Comparison of ENCODE assay signal across 8 mouse cellular contexts in genomic region chr2:71652261-71652801, GRCm38 (mm10).
DNase-seq lines count a peak whose midpoint lies in the region; ATAC-seq and TF ChIP-seq lines count a peak whose summit lies in the region.

No protein-coding gene starts in this region.

- peak overlapping the region; percentile 9 for H3K4me2 ChIP-seq in heart, embryonic 11.5 days
- H3K4me2 ChIP-seq in lung, embryonic 14.5 days = no peak overlapping the region

- no peaks in the 10 kb centered on the region for H3K9me3 ChIP-seq in heart, embryonic 11.5 days (replicated peaks; ENCODE audit: control insufficient read depth, low read length)
- no peaks in the 10 kb centered on the region for H3K9me3 ChIP-seq in lung, embryonic 14.5 days (ENCODE audit: low read depth, low read length)

- ATAC-seq in heart, embryonic 11.5 days (replicated peaks; ENCODE audit: insufficient number of reproducible peaks, low FRiP score, low TSS enrichment) = no peak
- ATAC-seq in lung, embryonic 14.5 days (ENCODE audit: insufficient read depth) = no peak

- no peak overlapping the region for H3K4me3 ChIP-seq in gastrocnemius, adult 2 months
- H3K4me3 ChIP-seq in heart, embryonic 11.5 days (ENCODE audit: low read depth, low read length) = no peak overlapping the region
- H3K4me3 ChIP-seq in lung, embryonic 14.5 days (ENCODE audit: low read depth, low read length) = no peak overlapping the region

- peaks cover 8% of the 10 kb centered on the region for H3K4me1 ChIP-seq in heart, embryonic 11.5 days (ENCODE audit: control insufficient read depth, insufficient read depth, low read length)
- peaks cover 9% of the 10 kb centered on the region; the same call in 1 of the 2 replicates for H3K4me1 ChIP-seq in lung, embryonic 14.5 days (ENCODE audit: insufficient read depth)

- H3K27ac ChIP-seq in gastrocnemius, adult 2 months = no peak overlapping the region; the same call in 1 of the 2 replicates
- no peak overlapping the region for H3K27ac ChIP-seq in heart, embryonic 11.5 days (ENCODE audit: low read depth, low read length)
- H3K27ac ChIP-seq in lung, embryonic 14.5 days (ENCODE audit: low read depth) = no peak overlapping the region

- 15% methylated on average over 9 of the region's 9 CpGs for WGBS in heart, embryonic 11.5 days (ENCODE audit: insufficient replicate concordance)
- WGBS in lung, embryonic 14.5 days = 15% methylated on average over 9 of the region's 9 CpGs

- no peaks in the 10 kb centered on the region for H3K36me3 ChIP-seq in heart, embryonic 11.5 days (ENCODE audit: control insufficient read depth, insufficient read depth, low read length)
- no peaks in the 10 kb centered on the region for H3K36me3 ChIP-seq in lung, embryonic 14.5 days (ENCODE audit: insufficient read depth)

- peak; percentile 48 for TF ChIP-seq CTCF in gastrocnemius, adult 2 months (IDR thresholded peaks at IDR 0.05)
- peak; percentile 53 for TF ChIP-seq CTCF in lung, embryonic 14.5 days (IDR thresholded peaks at IDR 0.05; ENCODE audit: low read depth)

- no peak for DNase-seq in gastrocnemius, adult 2 months
- no peak for DNase-seq in gastrocnemius, postnatal 4 days (ENCODE audit: low spot score in 2 of 2)
- peak; percentile 61 for DNase-seq in embryo, embryonic 10 days (ENCODE audit: low spot score)
- DNase-seq in kidney, postnatal 36 days = peak; percentile 47 to 72
- peak; percentile 47 for DNase-seq in lung, embryonic 14.5 days
- peak; percentile 38 for DNase-seq in right cerebral cortex, postnatal 25 days
- no peak for DNase-seq in c-Kit-positive CD71-positive TER-119-positive erythroid progenitor cells, embryonic 14.5 days (ENCODE audit: low spot score)

- H3K9ac ChIP-seq in heart, embryonic 11.5 days (ENCODE audit: low read depth, low read length) = no peak overlapping the region
- H3K9ac ChIP-seq in lung, embryonic 14.5 days = no peak overlapping the region

- H3K27me3 ChIP-seq in heart, embryonic 11.5 days (ENCODE audit: control insufficient read depth, insufficient read depth, low read length) = no peaks in the 10 kb centered on the region
- no peaks in the 10 kb centered on the region for H3K27me3 ChIP-seq in lung, embryonic 14.5 days (ENCODE audit: insufficient read depth, low read length)

- intact Hi-C loops in gastrocnemius, adult 2 months (cut with DNase I) = no loop called here

Comparison
In these comparisons a context has a peak if more than half of its experiments do, and no peak if none do; other contexts are left out.
1. DNase-seq: peak in embryo, embryonic 10 days (single experiment), kidney, postnatal 36 days (2 of 2), lung, embryonic 14.5 days (single experiment) and right cerebral cortex, postnatal 25 days (single experiment); none in gastrocnemius, adult 2 months (single experiment), gastrocnemius, postnatal 4 days (0 of 2) and c-Kit-positive CD71-positive TER-119-positive erythroid progenitor cells, embryonic 14.5 days (single experiment).